ENCODE assay signal across 20 mouse cellular contexts in the genomic region with DNA sequence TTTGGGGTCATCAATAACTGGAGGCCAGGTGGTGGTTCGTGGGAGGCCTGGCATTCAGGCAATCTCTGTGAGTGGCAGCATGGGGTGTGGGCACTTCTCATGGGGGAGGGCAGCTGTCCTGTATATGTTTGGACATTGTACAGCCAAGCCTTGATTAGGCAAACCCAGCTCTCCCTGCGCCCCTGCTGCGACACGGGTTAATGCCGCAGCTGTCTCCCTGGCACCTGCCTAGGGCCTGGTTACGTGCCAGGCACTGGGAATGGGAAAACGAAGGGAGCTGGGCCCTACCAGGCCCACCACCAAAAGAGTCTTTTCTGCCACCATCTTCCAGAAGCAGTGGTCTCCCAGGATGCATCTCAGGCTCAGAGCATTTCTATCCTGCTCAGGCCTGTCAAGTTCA.
DNase-seq lines count a peak whose midpoint lies in the region; ATAC-seq and TF ChIP-seq lines count a peak whose summit lies in the region.
"Had no signal": no experiment of that assay in that cellular context is flagged by ENCODE, and none has a peak within 500 bp of the region (broad histone marks: within the 10 kb centered on the region; RNA-seq: fewer than 3 reads in every experiment).

No protein-coding gene starts in this region.

- H3K9me3 ChIP-seq in heart, embryonic 13.5 days = no peaks in the 10 kb centered on the region
- H3K9me3 ChIP-seq in embryonic facial prominence, embryonic 14.5 days (ENCODE audit: control insufficient read depth, low read length) = no peaks in the 10 kb centered on the region
- H3K9me3 ChIP-seq: G1E; hindbrain, embryonic 15.5 days; neural tube, embryonic 12.5 days had no signal

- DNase-seq in cerebellum, postnatal 25 days = peak; percentile 29 to 46
- no peak for DNase-seq in cerebellum, adult 18-20 months
- no peak for DNase-seq in heart, postnatal 36 days
- DNase-seq in left cerebral cortex, adult 2 months (ENCODE audit: extremely low spot score in 1 of 2, low spot score in 2 of 2) = no peak
- DNase-seq in left cerebral cortex, adult 8-10 months (ENCODE audit: low spot score in 2 of 2) = no peak
- DNase-seq in embryonic facial prominence, embryonic 14.5 days (ENCODE audit: low spot score) = peak; percentile 41
- no peak for DNase-seq in kidney, postnatal 36 days
- DNase-seq: adrenal gland, postnatal 10 days; kidney, adult 11 months; lung, adult 18-20 months; lung, postnatal 14 days; right cerebral cortex, postnatal 4 days had no signal

- no peak overlapping the region for H3K4me2 ChIP-seq in heart, embryonic 13.5 days
- H3K4me2 ChIP-seq in embryonic facial prominence, embryonic 14.5 days (ENCODE audit: low read depth, low read length) = no peak overlapping the region
- H3K4me2 ChIP-seq: hindbrain, embryonic 15.5 days; liver, embryonic 11.5 days; neural tube, embryonic 12.5 days had no signal

- peaks cover 56% of the 10 kb centered on the region for H3K4me1 ChIP-seq in heart, embryonic 13.5 days
- H3K4me1 ChIP-seq in embryonic facial prominence, embryonic 14.5 days (ENCODE audit: control insufficient read depth, insufficient read depth, low read length) = peaks cover 37% of the 10 kb centered on the region

- no peaks in the 10 kb centered on the region for H3K27me3 ChIP-seq in heart, embryonic 13.5 days (replicated peaks)
- no peaks in the 10 kb centered on the region for H3K27me3 ChIP-seq in embryonic facial prominence, embryonic 14.5 days (replicated peaks; ENCODE audit: control insufficient read depth, insufficient read depth, low read length)
- H3K27me3 ChIP-seq: hindbrain, embryonic 15.5 days; neural tube, embryonic 12.5 days had no signal

- intact Hi-C loops in heart, postnatal 36 days (cut with DNase I) = no loop called here
- intact Hi-C loops in left cerebral cortex, adult 2 months (cut with DNase I) = loop anchor here (5.0 kb wide), 2 partner anchors 150 to 160 kb away; a partner anchor contains a TSS

- no peak for ATAC-seq in heart, embryonic 13.5 days (ENCODE audit: extremely low read depth, insufficient number of reproducible peaks, low FRiP score, low TSS enrichment)
- no peak for ATAC-seq in embryonic facial prominence, embryonic 14.5 days (ENCODE audit: low read depth)
- ATAC-seq: activated CD4-positive, CD25-positive, alpha-beta regulatory T cell, adult 4 months; forebrain, embryonic 16.5 days had no signal

- no peaks in the 10 kb centered on the region for H3K36me3 ChIP-seq in heart, embryonic 13.5 days
- H3K36me3 ChIP-seq in embryonic facial prominence, embryonic 14.5 days (ENCODE audit: control insufficient read depth, insufficient read depth, low read length) = no peaks in the 10 kb centered on the region
- H3K36me3 ChIP-seq: G1E; hindbrain, embryonic 15.5 days; neural tube, embryonic 12.5 days had no signal

- WGBS in heart, embryonic 13.5 days = 80% methylated on average over 7 of the region's 7 CpGs
- 82% methylated on average over 3 of the region's 7 CpGs for WGBS in embryonic facial prominence, embryonic 14.5 days

- peak overlapping the region; percentile 75 for H3K27ac ChIP-seq in heart, embryonic 13.5 days (replicated peaks)
- H3K27ac ChIP-seq in left cerebral cortex, adult 2 months = peak overlapping the region; percentile 67
- H3K27ac ChIP-seq in embryonic facial prominence, embryonic 14.5 days (replicated peaks; ENCODE audit: low read depth, low read length) = no peak overlapping the region
- H3K27ac ChIP-seq: hindbrain, embryonic 15.5 days; neural tube, embryonic 12.5 days had no signal

- TF ChIP-seq CTCF in left cerebral cortex, adult 2 months (IDR thresholded peaks at IDR 0.05) = no peak

- H3K9ac ChIP-seq in heart, embryonic 13.5 days = peak overlapping the region; percentile 60
- H3K9ac ChIP-seq in embryonic facial prominence, embryonic 14.5 days (ENCODE audit: low read depth, low read length) = no peak overlapping the region
- H3K9ac ChIP-seq: hindbrain, embryonic 15.5 days; neural tube, embryonic 12.5 days had no signal

- H3K4me3 ChIP-seq in heart, embryonic 13.5 days = no peak overlapping the region
- H3K4me3 ChIP-seq in left cerebral cortex, adult 2 months = no peak overlapping the region
- H3K4me3 ChIP-seq in embryonic facial prominence, embryonic 14.5 days (ENCODE audit: low read depth, low read length) = no peak overlapping the region
- H3K4me3 ChIP-seq: erythroblast, embryonic 14.5 days; hindbrain, embryonic 15.5 days; neural tube, embryonic 12.5 days had no signal

Comparison
In these comparisons a context has a peak if more than half of its experiments do, and no peak if none do; other contexts are left out.
1. DNase-seq: peak in cerebellum, postnatal 25 days (2 of 2) and embryonic facial prominence, embryonic 14.5 days (single experiment); none in cerebellum, adult 18-20 months (0 of 2), heart, postnatal 36 days (0 of 2), left cerebral cortex, adult 2 months (0 of 2), left cerebral cortex, adult 8-10 months (0 of 2) and kidney, postnatal 36 days (0 of 2).